Mouse (Mus musculus) activated CD4-positive, CD25-positive, alpha-beta regulatory T cell, adult 4 months (primary cell): ENCODE data around the gene Slc37a3. TPM values are rescaled to one million over a fixed set of nuclear protein-coding genes. Genes with fewer than 3 reads are reported as not detected.
"Not testable (repeated sequence)": the region's sequence is repeated elsewhere in the genome, so short reads cannot be mapped to it uniquely, and the experiment has no call there.

ENCODE experiments used
- ATAC-seq: one replicate; pipeline ENCODE4 v1.8.0; 2017
- polyA plus RNA-seq, 2 experiments: library from polyadenylated mRNA; unstranded; fragments of 100-300 nt; shearing (Covaris generic); gene quantifications; one replicate each; pipeline ENCODE4 v1.2.1; 2017

Slc37a3 gene
- polyA plus RNA-seq = 10 to 100 TPM; 41.2 to 43.6 TPM

GRCm38 (mm10) chr6:39377311-39377827, at the start of gene Slc37a3:
TSS of gene Slc37a3 (minus strand) at chr6:39377675.
- peak; percentile 18 for ATAC-seq

GRCm38 (mm10) chr6:39426725-39427124, 49.2 kb upstream of the Slc37a3 start:
- no peak for ATAC-seq

DNA sequence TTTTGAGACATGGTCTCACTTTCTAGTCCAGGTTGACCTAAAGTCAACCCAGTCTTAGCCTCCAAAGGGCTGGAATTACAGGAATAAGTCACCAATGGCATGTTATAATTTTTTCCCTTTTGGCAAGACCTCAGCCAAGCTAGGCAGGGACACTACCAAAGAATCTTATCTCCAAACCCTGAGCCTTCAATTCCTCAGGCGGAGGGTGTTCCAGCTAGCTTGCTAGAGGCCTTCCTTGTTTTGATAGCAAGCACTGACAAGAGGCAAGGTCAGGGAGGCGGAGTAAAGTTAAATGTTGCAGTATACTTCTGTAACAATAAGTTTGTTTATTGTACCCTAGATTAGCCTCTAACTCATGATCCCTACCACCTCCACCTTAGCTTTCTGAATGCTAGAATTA, 47.7 kb upstream of the Slc37a3 start:
- ATAC-seq = no peak

DNA sequence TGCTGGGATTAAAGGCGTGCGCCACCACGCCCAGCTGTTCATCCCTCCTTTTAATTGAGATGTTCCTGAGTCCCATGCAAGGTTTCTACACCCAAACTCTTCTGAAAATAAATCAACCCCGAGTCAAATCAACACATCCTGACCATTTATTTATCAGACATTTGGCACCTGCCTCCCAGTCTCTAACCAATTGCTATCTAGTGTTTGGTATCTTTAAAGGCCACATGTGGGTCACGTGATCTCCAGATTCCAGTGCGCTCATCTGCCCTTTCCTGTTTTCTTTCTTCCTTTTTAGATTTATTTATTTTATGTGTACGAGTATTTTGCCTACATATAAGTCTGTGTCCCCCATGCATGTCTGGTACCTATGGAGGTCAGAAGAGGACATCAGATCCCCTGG, 46.2 kb upstream of the Slc37a3 start:
- ATAC-seq = no peak

DNA sequence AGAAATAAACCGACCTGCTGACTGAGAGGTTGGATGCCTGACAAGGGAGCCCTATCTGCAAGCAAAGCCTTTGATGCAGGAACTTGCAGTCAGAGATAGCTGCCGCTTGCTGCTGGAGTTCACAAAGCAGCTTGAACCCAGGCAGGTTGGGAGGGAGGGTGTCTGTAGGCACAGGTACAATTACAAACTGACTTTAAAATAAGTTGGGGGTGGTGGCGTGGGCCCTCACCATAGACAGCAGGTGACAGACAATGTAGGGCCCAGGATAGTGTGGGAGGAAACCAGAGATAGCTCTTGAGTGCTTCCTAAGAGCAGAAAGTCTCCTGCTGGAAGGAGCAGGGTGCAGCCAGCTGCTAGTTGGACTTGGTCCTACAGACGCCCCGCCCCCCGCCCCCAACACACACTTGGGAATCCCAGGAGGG, 45.7 kb upstream of the Slc37a3 start:
- ATAC-seq = no peak

GRCm38 (mm10) chr6:39420867-39421266, 43.4 kb upstream of the Slc37a3 start:
- ATAC-seq = no peak

DNA sequence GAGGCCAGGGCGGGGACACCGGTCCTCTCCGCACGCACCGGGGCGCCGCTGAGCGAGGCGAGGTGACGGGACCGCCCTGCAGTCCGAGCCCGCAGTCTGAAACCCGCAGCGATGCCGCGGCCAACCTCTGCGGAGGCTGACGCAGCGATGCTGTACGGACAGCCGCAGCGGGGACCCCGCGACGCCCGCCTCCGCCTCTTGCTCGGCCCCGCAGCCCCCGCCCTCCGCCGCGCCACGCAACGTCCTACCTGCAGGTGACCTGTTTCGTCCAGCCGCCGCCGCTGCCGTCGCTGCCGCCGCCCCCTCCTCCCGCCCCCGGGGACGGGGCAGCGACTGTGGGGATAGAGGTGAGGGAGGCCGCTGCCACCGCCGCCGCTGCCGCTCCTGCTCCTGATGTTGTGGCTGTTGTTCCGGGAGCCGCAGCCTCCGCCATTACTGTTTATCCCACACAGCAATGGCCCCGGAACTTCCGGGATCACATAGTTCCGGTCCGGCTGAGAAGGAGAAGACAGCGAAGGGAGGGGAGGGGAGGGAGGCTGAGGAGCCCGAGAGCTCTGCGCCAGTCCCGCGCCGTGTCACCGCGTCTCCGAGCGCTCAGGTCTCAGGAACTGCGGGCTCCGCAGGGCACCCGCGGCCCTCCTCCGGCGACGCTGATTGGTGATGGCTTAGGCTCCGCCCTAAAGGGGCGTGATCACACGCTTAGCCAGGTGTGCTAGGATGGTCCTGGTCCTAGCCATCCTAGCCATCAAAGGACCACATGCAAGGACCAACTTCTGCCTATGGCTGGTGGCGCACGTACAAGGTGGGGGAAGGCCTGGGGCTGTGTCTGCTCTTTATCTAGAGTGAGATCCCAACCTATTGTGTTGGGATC, 42.6 kb upstream of the Slc37a3 start, which contains the start of gene Mkrn1:
TSS of gene Mkrn1 (minus strand) at position 612 of the 871 bp plus-strand sequence.
- ATAC-seq = peak; percentile 75

DNA sequence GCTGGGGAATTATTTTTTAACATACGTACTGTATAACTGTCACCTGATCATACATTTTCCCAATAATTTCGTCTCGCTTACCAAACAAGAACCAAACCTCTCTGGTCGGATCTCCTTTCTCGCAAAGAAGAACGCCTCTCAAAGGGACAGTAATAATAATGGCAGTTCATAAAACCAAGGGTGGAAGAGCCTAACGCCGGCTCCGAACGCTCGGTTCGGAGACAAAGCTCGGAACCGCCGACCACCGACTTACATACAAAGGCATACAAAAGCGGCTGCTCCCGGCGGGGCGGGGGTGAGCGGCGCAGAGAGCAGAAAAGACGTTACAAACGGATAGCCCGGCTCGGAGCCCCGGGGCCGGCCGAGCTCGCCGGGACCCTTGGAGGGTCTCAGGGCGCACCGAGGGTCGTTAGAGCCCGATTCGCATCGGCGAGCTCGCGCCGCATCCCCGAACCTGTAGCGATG, 41.9 kb upstream of the Slc37a3 start:
- ATAC-seq = peak; percentile 8

DNA sequence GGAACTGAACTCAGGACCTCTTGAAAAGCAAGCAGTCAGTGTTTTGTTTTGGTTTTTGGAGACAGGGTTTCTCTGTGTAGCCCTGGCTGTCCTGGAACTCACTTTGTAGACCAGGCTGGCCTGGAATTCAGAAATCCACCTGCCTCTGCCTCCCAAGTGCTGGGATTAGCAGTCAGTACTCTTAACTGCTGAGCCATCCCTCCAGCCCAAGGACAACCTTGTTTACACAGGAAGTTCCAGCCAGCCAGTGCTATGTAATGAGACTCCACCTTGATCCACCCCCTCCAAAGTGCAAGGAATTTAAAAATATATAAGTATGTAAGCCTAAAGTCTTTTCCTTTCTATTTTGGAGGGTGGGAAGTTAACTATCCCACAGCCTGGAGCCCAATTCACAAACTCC, 39.2 kb upstream of the Slc37a3 start:
- ATAC-seq = not testable (repeated sequence)

DNA sequence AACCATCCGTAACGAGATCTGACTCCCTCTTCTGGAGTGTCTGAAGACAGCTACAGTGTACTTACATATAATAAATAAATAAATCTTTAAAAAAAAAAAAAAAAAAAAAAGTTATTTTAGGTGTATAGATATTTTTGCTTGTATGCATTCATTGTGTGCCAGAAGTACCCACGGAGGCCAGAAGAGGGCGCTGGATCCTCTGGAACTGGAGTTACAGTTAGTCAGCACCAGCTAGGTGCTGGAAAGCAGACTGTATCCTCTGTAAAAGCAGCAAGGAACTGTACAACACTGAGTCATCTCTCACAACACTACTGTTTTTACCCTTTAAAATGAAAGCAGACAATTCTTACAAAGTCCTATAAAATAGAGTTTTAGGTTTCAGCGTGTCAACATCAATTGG, 38.3 kb upstream of the Slc37a3 start:
- peak; percentile 22 for ATAC-seq

- no peak for ATAC-seq
These were observed 36.6 kb upstream of the Slc37a3 start for GRCm38 (mm10) chr6:39414106-39414505.

- ATAC-seq = no peak
These were observed 29.0 kb upstream of the Slc37a3 start for GRCm38 (mm10) chr6:39406480-39406879.

GRCm38 (mm10) chr6:39403136-39403535, 25.7 kb upstream of the Slc37a3 start:
- no peak for ATAC-seq

DNA sequence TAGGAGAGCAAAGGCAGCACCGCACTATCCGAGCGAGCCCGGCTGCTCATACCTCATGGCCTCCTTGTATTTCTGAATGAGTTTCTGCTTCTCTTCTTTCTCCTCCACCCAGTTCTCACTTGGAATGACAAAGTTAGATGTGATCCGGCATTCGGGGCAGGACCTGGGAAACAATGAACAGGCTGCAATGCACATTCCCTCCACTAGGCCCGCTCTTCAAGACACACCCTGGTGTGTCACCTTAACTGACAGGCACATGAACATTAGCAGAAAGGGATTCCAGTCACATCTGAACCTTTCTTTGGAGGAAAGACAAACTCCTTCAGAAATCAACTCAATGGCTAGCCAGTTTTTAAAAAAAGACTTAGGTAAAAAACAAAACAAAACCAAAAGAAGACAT, 22.9 kb upstream of the Slc37a3 start:
- no peak for ATAC-seq

DNA sequence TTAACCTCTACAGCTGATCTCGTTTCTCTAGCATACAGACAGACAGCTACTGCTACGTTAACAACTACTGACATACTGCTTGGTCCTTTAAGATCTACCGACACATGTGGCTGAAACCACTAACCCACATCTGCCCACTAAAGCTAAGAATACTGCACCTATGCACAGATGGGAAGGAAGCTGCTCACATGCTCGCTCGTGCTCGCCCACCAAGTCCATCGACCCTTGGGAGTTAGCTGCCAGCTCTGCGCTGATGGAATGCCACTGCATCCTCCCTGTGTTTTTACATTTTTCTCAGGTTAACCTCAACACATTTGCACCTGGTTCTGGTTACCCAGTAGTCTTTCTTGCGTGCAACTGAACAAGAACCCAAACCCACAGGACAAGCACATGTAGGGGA, 20.9 kb upstream of the Slc37a3 start:
- no peak for ATAC-seq

DNA sequence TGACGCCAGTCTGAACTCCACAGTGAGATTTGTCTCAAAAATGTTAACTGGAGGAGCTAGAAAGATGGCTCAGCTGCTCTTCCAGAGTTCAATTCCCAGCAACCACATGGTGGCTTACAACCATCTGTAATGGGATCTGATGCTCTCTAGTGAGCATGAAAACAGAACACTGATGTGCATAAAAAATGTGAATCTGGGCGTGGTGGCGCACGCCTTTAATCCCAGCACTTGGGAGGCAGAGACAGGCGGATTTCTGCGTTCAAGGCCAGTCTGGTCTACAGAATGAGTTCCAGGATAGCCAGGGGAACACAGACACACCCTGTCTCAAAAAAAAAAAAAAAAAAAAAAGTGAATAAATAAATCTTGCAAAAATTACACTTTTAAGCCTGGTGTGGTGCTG, 19.6 kb upstream of the Slc37a3 start:
- no peak for ATAC-seq

DNA sequence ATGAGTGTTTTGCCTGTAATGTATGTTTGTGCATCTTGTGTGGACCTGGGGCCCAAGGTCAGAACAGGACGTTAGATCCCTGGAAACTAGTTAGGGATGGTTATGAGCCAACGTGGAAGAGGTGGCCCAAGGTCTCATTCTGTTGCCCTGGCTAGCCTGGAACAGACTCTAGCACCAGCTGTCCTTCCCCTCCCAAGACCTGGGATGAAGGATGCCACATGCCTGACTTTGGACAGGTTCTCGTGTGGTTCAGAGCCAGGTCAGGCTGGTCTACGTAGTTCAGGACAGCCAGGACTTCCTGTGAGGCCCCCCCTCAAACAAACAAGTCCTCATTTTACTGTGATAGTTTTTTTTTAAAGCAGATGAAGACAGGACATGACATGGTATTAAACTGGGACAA, 18.4 kb upstream of the Slc37a3 start:
- no peak for ATAC-seq

DNA sequence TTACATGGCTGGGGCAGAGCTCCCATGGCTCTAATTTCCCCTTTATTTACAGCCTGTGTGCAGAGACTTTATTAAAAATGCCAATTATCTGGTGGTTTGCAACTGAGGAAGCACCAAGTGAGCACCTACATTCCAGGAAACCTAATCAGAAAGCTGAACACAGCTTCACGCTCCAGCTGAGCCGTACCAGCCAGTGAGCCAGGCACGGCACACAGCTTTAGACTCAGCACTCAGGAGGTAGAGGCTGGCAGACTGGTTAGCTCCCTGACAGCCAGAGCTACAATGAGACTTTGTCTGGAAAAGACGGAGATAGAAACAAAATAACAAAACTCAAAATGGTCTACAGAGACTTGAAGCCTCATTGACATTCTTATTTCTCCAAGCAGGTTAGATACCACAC, 18.0 kb upstream of the Slc37a3 start:
- ATAC-seq = no peak

GRCm38 (mm10) chr6:39389988-39390387, 12.5 kb upstream of the Slc37a3 start:
- no peak for ATAC-seq

GRCm38 (mm10) chr6:39381125-39381880, 3.8 kb upstream of the Slc37a3 start, which contains the start of gene Rab19:
TSS of gene Rab19 (plus strand) at chr6:39381175.
- no peak for ATAC-seq

DNA sequence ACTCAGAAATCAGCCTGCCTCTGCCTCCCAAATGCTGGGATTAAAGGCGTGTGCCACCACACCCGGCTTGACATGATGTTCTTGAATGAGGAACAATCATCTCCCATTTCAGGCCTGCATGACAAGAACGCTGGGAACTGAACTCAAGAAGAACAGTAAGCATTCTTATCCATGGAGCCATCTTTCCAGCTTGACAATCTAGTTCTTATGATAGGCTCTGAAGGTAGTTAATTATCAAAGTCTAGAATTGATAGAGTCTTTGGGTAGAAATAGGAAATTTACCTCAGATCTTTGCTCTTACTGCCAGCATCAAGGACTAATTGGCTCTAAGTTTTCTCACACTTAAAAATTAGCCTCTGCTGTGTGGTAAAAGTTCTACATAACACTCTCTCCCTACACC, 2.8 kb upstream of the Slc37a3 start:
- ATAC-seq = no peak

DNA sequence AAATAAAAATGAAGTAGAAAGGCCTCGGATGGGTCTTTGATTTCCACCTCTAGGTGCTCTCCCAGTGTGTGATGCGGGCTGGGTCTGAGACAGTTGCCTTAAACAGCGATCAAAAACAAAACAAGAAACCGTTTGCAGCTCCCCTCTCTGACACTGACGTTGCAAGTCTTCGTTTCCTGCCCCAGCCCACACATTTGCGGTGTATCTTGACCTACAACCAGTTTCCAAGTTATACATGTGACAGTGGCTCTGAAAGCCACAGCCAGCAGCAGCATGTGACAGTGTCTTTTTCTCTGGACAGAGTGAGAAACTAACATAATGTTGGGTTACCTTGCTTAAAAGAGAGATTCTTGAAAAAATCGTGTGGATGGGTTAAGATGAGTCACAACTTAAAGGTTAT, 2.3 kb upstream of the Slc37a3 start:
- peak; percentile 63 for ATAC-seq

DNA sequence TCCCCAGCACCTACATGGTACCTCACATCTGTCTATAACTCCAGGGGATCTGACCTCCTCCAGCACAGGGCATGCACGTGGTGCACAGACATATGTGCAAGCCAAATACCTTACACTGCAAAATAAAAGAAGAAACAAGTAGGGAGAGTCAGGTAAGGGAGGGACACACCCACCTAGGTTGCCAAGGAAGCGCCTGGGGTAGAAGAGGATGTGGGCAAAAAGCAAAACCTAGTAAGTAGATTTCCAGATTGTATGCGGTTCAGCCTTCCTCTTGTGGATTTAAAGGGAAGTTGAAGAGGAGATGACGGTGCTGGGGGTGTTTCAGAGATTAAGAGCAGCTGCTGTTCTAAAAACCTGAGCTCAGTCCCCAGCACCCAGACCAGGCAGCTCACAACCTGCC, 1.7 kb upstream of the Slc37a3 start:
- ATAC-seq = peak; percentile 80
